Mouse (Mus musculus) neutrophil, adult 83 days (primary cell): ENCODE measurements around the gene Kcnip4. TPM values are rescaled to one million over a fixed set of nuclear protein-coding genes. Genes with fewer than 3 reads are reported as not detected.

Source experiments
- total RNA-seq, 2 experiments: library from RNA; stranded (reverse); gene quantifications; one replicate each; pipeline ENCODE4 v1.2.4; 2023

Gene Kcnip4
- total RNA-seq = not detected

GRCm38 (mm10) chr5:49524394-49525241, at the start of gene Kcnip4:
Gene Kcnip4 (minus strand): TSS chr5:49524907.

